In genomic region chr13:83739131-83739530, GRCm38 (mm10) we compare ENCODE assay signal across 8 mouse cellular contexts.
A peak's percentile ranks its signal among the peaks of the same experiment; 100 is the strongest.
DNase-seq lines count a peak whose midpoint lies in the region; ATAC-seq and TF ChIP-seq lines count a peak whose summit lies in the region.

No protein-coding gene starts in this region.

- H3K27me3 ChIP-seq in forebrain, embryonic 10.5 days (ENCODE audit: poor library complexity, severe bottlenecking): peaks cover 86% of the 10 kb centered on the region
- H3K27me3 ChIP-seq in hindbrain, postnatal 0 days (ENCODE audit: insufficient read depth, low read length): no peaks in the 10 kb centered on the region
- H3K27me3 ChIP-seq in neural tube, embryonic 14.5 days (ENCODE audit: control insufficient read depth, insufficient read depth, low read length): no peaks in the 10 kb centered on the region

- peak overlapping the region; percentile 80 for H3K27ac ChIP-seq in left cerebral cortex, adult 2 months
- H3K27ac ChIP-seq in forebrain, embryonic 10.5 days: peak overlapping the region; percentile 94
- H3K27ac ChIP-seq in hindbrain, postnatal 0 days: peak overlapping the region; percentile 97
- peak overlapping the region; percentile 97 for H3K27ac ChIP-seq in neural tube, embryonic 14.5 days (ENCODE audit: low read depth, low read length)

- WGBS in forebrain, embryonic 10.5 days: 5% methylated on average over 3 of the region's 3 CpGs
- WGBS in hindbrain, postnatal 0 days: 3% methylated on average over 3 of the region's 3 CpGs
- WGBS in neural tube, embryonic 14.5 days: 3% methylated on average over 3 of the region's 3 CpGs

- intact Hi-C loops in left cerebral cortex, adult 2 months (cut with DNase I): loop anchor here (2.0 kb wide), 3 partner anchors 248 to 610 kb away; no protein-coding TSS in a partner anchor
- intact Hi-C loops in left cerebral cortex, postnatal 10 days (cut with DNase I): loop anchor here (5.0 kb wide), 1 partner anchor 873 kb away; no protein-coding TSS in a partner anchor

- ATAC-seq in hindbrain, postnatal 0 days: no peak
- no peak for ATAC-seq in neural tube, embryonic 14.5 days (ENCODE audit: low read depth)

- peaks cover 64% of the 10 kb centered on the region for H3K36me3 ChIP-seq in forebrain, embryonic 10.5 days (replicated peaks)
- H3K36me3 ChIP-seq in hindbrain, postnatal 0 days (ENCODE audit: insufficient read depth, low read length): peaks cover 5% of the 10 kb centered on the region; the same call in 1 of the 2 replicates
- peaks cover 26% of the 10 kb centered on the region; the same call in 1 of the 2 replicates for H3K36me3 ChIP-seq in neural tube, embryonic 14.5 days (ENCODE audit: control insufficient read depth, insufficient read depth, low read length)

- peak overlapping the region; percentile 83 for H3K4me3 ChIP-seq in left cerebral cortex, adult 2 months
- H3K4me3 ChIP-seq in forebrain, embryonic 10.5 days: peak overlapping the region; percentile 84
- peak overlapping the region; percentile 62 for H3K4me3 ChIP-seq in hindbrain, postnatal 0 days (ENCODE audit: low read length)
- H3K4me3 ChIP-seq in neural tube, embryonic 14.5 days (ENCODE audit: low read depth, low read length): peak overlapping the region; percentile 90

- peaks cover 27% of the 10 kb centered on the region for H3K4me1 ChIP-seq in forebrain, embryonic 10.5 days
- no peaks in the 10 kb centered on the region for H3K4me1 ChIP-seq in hindbrain, postnatal 0 days (ENCODE audit: insufficient read depth, low read length)
- 0 out of 2 replicates have a peak, but pooled peaks cover 2% of the 10 kb centered on the region for H3K4me1 ChIP-seq in neural tube, embryonic 14.5 days (ENCODE audit: control insufficient read depth, insufficient read depth, low read length)

- TF ChIP-seq CTCF in left cerebral cortex, adult 2 months (IDR thresholded peaks at IDR 0.05): no peak
- TF ChIP-seq CTCF in hindbrain, postnatal 0 days (IDR thresholded peaks at IDR 0.05; ENCODE audit: low read depth): no peak

- no peak for DNase-seq in left cerebral cortex, adult 2 months (ENCODE audit: extremely low spot score in 1 of 2, low spot score in 2 of 2)
- no peak for DNase-seq in left cerebral cortex, postnatal 10 days (ENCODE audit: extremely low spot score in 1 of 2, low spot score in 2 of 2)
- no peak for DNase-seq in forebrain, embryonic 10.5 days (ENCODE audit: extremely low spot score, low spot score)
- DNase-seq in hindbrain, postnatal 0 days (ENCODE audit: low spot score): no peak
- DNase-seq in adrenal gland, postnatal 4 days (ENCODE audit: low spot score in 2 of 2): no peak
- no peak for DNase-seq in urinary bladder, postnatal 25 days (ENCODE audit: low spot score)
- no peak for DNase-seq in frontal cortex, postnatal 25 days (ENCODE audit: low spot score in 2 of 2)

- peak overlapping the region; percentile 89 for H3K4me2 ChIP-seq in hindbrain, postnatal 0 days (ENCODE audit: low read depth, low read length)
- H3K4me2 ChIP-seq in neural tube, embryonic 14.5 days (ENCODE audit: low read depth, low read length): peak overlapping the region; percentile 89

- H3K9me3 ChIP-seq in forebrain, embryonic 10.5 days: no peaks in the 10 kb centered on the region
- no peaks in the 10 kb centered on the region for H3K9me3 ChIP-seq in hindbrain, postnatal 0 days (ENCODE audit: low read length)
- no peaks in the 10 kb centered on the region for H3K9me3 ChIP-seq in neural tube, embryonic 14.5 days (ENCODE audit: control insufficient read depth, low read length)

- H3K9ac ChIP-seq in hindbrain, postnatal 0 days (replicated peaks; ENCODE audit: low read length): peak overlapping the region; percentile 85
- H3K9ac ChIP-seq in neural tube, embryonic 14.5 days (replicated peaks; ENCODE audit: low read depth, low read length): peak overlapping the region; percentile 90
